Mouse (Mus musculus) heart, embryonic 10.5 days (tissue): Measurements from ENCODE around the gene Calr. TPM values are rescaled to one million over a fixed set of nuclear protein-coding genes. Genes with fewer than 3 reads are reported as not detected.

Source experiments
- DNase-seq: peaks from one replicate; pipeline ENCODE4 v3.0.0-alpha.2; 2017; ENCODE audit warnings: low spot score
- H3K27ac ChIP-seq: fragments of 300-500 bp; sonication (generic); 2 replicates; pipeline ENCODE4 v1.5.1; 2016; ENCODE audit warnings: mild to moderate bottlenecking
- H3K27me3 ChIP-seq: fragments of 300-500 bp; sonication (generic); 2 replicates; pipeline ENCODE4 v1.6.1; 2016; ENCODE audit warnings: mild to moderate bottlenecking; ENCODE audit not compliant: poor library complexity, insufficient read depth, severe bottlenecking
- H3K36me3 ChIP-seq: fragments of 300-500 bp; sonication (generic); 2 replicates; pipeline ENCODE4 v1.6.1; 2016; ENCODE audit warnings: mild to moderate bottlenecking, moderate library complexity
- H3K4me1 ChIP-seq: fragments of 300-500 bp; sonication (generic); 2 replicates; pipeline ENCODE4 v1.6.1; 2016; ENCODE audit warnings: mild to moderate bottlenecking
- H3K4me3 ChIP-seq: fragments of 300-500 bp; sonication (generic); 2 replicates; pipeline ENCODE4 v1.5.1; 2016; ENCODE audit warnings: mild to moderate bottlenecking, moderate library complexity
- H3K9me3 ChIP-seq: fragments of 300-500 bp; sonication (generic); 2 replicates; pipeline ENCODE4 v1.6.1; 2016; ENCODE audit warnings: mild to moderate bottlenecking, moderate library complexity
- WGBS: fragments of 180-500 bp; shearing (Covaris S2); methylation state at CpG from one replicate; pipeline ENCODE4 v1.1.7; 2016; 5-methylcytosine and 5-hydroxymethylcytosine counted together
- polyA plus RNA-seq: library from polyadenylated mRNA; unstranded; fragments of >200 nt; fragmentation: Nextera tagmentation; extraction: Ambion mirVana; gene quantifications from 2 replicates; pipeline ENCODE4 v1.2.1, GENCODE M21; 2016

The Calr gene
- polyA plus RNA-seq, 1 experiment from 2014 or later: 1,047 TPM

- Histone ChIP-seq H3K9me3 (no peaks in the 10 kb centered on the region), H3K4me1 (peaks cover 29% of the 10 kb centered on the region), H3K27me3 (no peaks in the 10 kb centered on the region), H3K27ac (0 out of 2 replicates have a peak overlapping the region, but pooled peaks have one; percentile 29), H3K4me3 (peak overlapping the region; percentile 33), H3K36me3 (no peaks in the 10 kb centered on the region)
- DNase-seq: peak; percentile 88
- WGBS: under 1% methylated on average over 18 of the region's 18 CpGs
These were observed 23.1 kb downstream of the Calr start for GRCm38 (mm10) chr8:84823653-84824052.

- H3K27ac ChIP-seq: peak within 1 kb of the TSS; percentile 45; the same call in 1 of the 2 replicates
- 20% methylated on average over 3 of the region's 3 CpGs for WGBS
- H3K9me3 ChIP-seq: no peaks in the 10 kb centered on the region
- no peak for DNase-seq
- H3K36me3 ChIP-seq: no peaks in the 10 kb centered on the region
- H3K4me3 ChIP-seq: peak within 1 kb of the TSS; percentile 33
- H3K4me1 ChIP-seq: peaks cover 29% of the 10 kb centered on the region
- H3K27me3 ChIP-seq: no peaks in the 10 kb centered on the region
These were observed 24.0 kb downstream of the Calr start, which contains the start of gene Dand5 for GRCm38 (mm10) chr8:84822723-84823122. TSS of gene Dand5 (minus strand) at chr8:84822823.

- no peaks in the 10 kb centered on the region for H3K9me3 ChIP-seq
These were observed 30.6 kb downstream of the Calr start for GRCm38 (mm10) chr8:84816117-84816516.

GRCm38 (mm10) chr8:84815547-84815946 is 31.2 kb downstream of the Calr start:
- H3K4me1 ChIP-seq: peaks cover 21% of the 10 kb centered on the region
- 9% methylated on average over 9 of the region's 9 CpGs for WGBS
- H3K9me3 ChIP-seq: no peaks in the 10 kb centered on the region
- H3K27me3 ChIP-seq: peaks cover 56% of the 10 kb centered on the region
- H3K4me3 ChIP-seq: peak overlapping the region; percentile 22
- no peaks in the 10 kb centered on the region for H3K36me3 ChIP-seq
- no peak overlapping the region for H3K27ac ChIP-seq
- DNase-seq: peak; percentile 94

More at GRCm38 (mm10) chr8:84816117-84816516, 30.6 kb downstream of the Calr start:
- 70% methylated on average over 17 of the region's 17 CpGs for WGBS
- H3K27ac ChIP-seq: no peak overlapping the region
- no peaks in the 10 kb centered on the region for H3K36me3 ChIP-seq
- peaks cover 50% of the 10 kb centered on the region for H3K27me3 ChIP-seq
- H3K4me1 ChIP-seq: peaks cover 20% of the 10 kb centered on the region
- H3K4me3 ChIP-seq: no peak overlapping the region
- no peak for DNase-seq

- no peak for DNase-seq
- no peak overlapping the region for H3K27ac ChIP-seq
- 42% methylated on average over 19 of the region's 19 CpGs for WGBS
These were observed 31.9 kb downstream of the Calr start for GRCm38 (mm10) chr8:84814555-84815441.

GRCm38 (mm10) chr8:84814240-84814554 is 32.5 kb downstream of the Calr start:
- WGBS: 85% methylated on average over 11 of the region's 11 CpGs
- peaks cover 65% of the 10 kb centered on the region for H3K27me3 ChIP-seq
- DNase-seq: no peak

More at GRCm38 (mm10) chr8:84814555-84815441, 31.9 kb downstream of the Calr start:
- peak overlapping the region; percentile 22 for H3K4me3 ChIP-seq
- H3K4me1 ChIP-seq: peaks cover 22% of the 10 kb centered on the region
- no peaks in the 10 kb centered on the region for H3K9me3 ChIP-seq
- no peaks in the 10 kb centered on the region for H3K36me3 ChIP-seq
- peaks cover 59% of the 10 kb centered on the region for H3K27me3 ChIP-seq

GRCm38 (mm10) chr8:84813830-84814229 is 32.9 kb downstream of the Calr start:
- H3K27me3 ChIP-seq: peaks cover 69% of the 10 kb centered on the region
- H3K9me3 ChIP-seq: no peaks in the 10 kb centered on the region
- no peak overlapping the region for H3K27ac ChIP-seq
- WGBS: 64% methylated on average over 3 of the region's 3 CpGs
- no peak overlapping the region for H3K4me3 ChIP-seq
- H3K4me1 ChIP-seq: peaks cover 29% of the 10 kb centered on the region
- no peak for DNase-seq
- no peaks in the 10 kb centered on the region for H3K36me3 ChIP-seq

More at GRCm38 (mm10) chr8:84814240-84814554, 32.5 kb downstream of the Calr start:
- H3K4me1 ChIP-seq: peaks cover 28% of the 10 kb centered on the region
- H3K4me3 ChIP-seq: no peak overlapping the region
- H3K9me3 ChIP-seq: no peaks in the 10 kb centered on the region
- no peaks in the 10 kb centered on the region for H3K36me3 ChIP-seq
- H3K27ac ChIP-seq: no peak overlapping the region

GRCm38 (mm10) chr8:84813059-84813458 is 33.7 kb downstream of the Calr start:
- no peaks in the 10 kb centered on the region for H3K9me3 ChIP-seq
- DNase-seq: no peak
- 1% methylated on average over 5 of the region's 5 CpGs for WGBS
- H3K27me3 ChIP-seq: peaks cover 76% of the 10 kb centered on the region
- no peaks in the 10 kb centered on the region for H3K36me3 ChIP-seq
- no peak overlapping the region for H3K27ac ChIP-seq
- H3K4me1 ChIP-seq: peaks cover 29% of the 10 kb centered on the region
- no peak overlapping the region for H3K4me3 ChIP-seq

GRCm38 (mm10) chr8:84811303-84811702 is 35.4 kb downstream of the Calr start:
- 21% methylated on average over 10 of the region's 10 CpGs for WGBS
- peak overlapping the region; percentile 16; the same call in 1 of the 2 replicates for H3K27ac ChIP-seq
- H3K9me3 ChIP-seq: peaks cover under 1% of the 10 kb centered on the region; the same call in 1 of the 2 replicates
- peak overlapping the region; percentile 54 for H3K4me3 ChIP-seq
- DNase-seq: no peak
- H3K4me1 ChIP-seq: peaks cover 29% of the 10 kb centered on the region
- H3K27me3 ChIP-seq: peaks cover 83% of the 10 kb centered on the region
- no peaks in the 10 kb centered on the region for H3K36me3 ChIP-seq

GRCm38 (mm10) chr8:84810896-84811295 is 35.8 kb downstream of the Calr start:
- Histone ChIP-seq H3K27ac (no peak overlapping the region), H3K4me1 (peaks cover 29% of the 10 kb centered on the region), H3K27me3 (peaks cover 83% of the 10 kb centered on the region), H3K9me3 (peaks cover 4% of the 10 kb centered on the region; the same call in 1 of the 2 replicates), H3K36me3 (no peaks in the 10 kb centered on the region), H3K4me3 (peak overlapping the region; percentile 54)
- peak; percentile 91 for DNase-seq
- 2% methylated on average over 32 of the region's 32 CpGs for WGBS

- H3K27me3 ChIP-seq: peaks cover 86% of the 10 kb centered on the region
- WGBS: 73% methylated on average over 5 of the region's 5 CpGs
- no peak for DNase-seq
These were observed 36.8 kb downstream of the Calr start for GRCm38 (mm10) chr8:84809941-84810280.

GRCm38 (mm10) chr8:84809109-84809940 is 37.4 kb downstream of the Calr start:
- Histone ChIP-seq H3K9me3 (peaks cover 4% of the 10 kb centered on the region; the same call in 1 of the 2 replicates), H3K4me1 (peaks cover 18% of the 10 kb centered on the region), H3K27me3 (peaks cover 86% of the 10 kb centered on the region), H3K27ac (no peak overlapping the region), H3K36me3 (no peaks in the 10 kb centered on the region), H3K4me3 (no peak overlapping the region)
- 49% methylated on average over 12 of the region's 12 CpGs for WGBS
- no peak for DNase-seq

More at GRCm38 (mm10) chr8:84809941-84810280, 36.8 kb downstream of the Calr start:
- peaks cover 4% of the 10 kb centered on the region; the same call in 1 of the 2 replicates for H3K9me3 ChIP-seq
- H3K4me1 ChIP-seq: peaks cover 22% of the 10 kb centered on the region
- H3K36me3 ChIP-seq: no peaks in the 10 kb centered on the region
- no peak overlapping the region for H3K4me3 ChIP-seq
- H3K27ac ChIP-seq: no peak overlapping the region
